Mouse (Mus musculus): ENCODE measurements around the gene Txnip.
"Not testable (repeated sequence)": the region's sequence is repeated elsewhere in the genome, so short reads cannot be mapped to it uniquely, and the experiment has no call there.

Txnip gene

DNA sequence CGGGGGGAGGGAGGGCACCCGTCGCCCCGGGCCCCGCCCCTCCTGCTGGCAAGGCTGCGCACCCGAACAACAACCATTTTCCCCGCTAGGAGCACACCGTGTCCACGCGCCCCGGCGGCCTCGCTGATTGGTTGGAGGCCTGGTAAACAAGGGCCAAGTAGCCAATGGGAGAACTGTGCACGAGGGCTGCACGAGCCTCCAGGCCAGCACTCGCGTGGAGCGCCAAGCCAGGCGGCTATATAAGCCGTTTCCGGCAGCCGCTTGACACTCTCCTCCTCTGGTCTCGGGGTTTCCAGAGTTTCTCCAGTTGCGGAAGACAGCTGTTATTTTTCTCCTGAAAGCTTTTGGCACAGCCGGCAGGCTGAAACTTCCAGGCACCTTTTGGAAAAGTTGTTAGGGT is at the start of gene Txnip:
Gene Txnip (plus strand): TSS at position 264 of the 400 bp plus-strand sequence.
- DNase-seq (ENCODE audit: low read depth in 2 of 2, low spot score in 2 of 2), result peak; percentile 99

- DNase-seq (ENCODE audit: low read depth in 2 of 2, low spot score in 2 of 2), result not testable (repeated sequence)
These were observed 49.8 kb upstream of the Txnip start for GRCm38 (mm10) chr3:96507966-96508365.

DNA sequence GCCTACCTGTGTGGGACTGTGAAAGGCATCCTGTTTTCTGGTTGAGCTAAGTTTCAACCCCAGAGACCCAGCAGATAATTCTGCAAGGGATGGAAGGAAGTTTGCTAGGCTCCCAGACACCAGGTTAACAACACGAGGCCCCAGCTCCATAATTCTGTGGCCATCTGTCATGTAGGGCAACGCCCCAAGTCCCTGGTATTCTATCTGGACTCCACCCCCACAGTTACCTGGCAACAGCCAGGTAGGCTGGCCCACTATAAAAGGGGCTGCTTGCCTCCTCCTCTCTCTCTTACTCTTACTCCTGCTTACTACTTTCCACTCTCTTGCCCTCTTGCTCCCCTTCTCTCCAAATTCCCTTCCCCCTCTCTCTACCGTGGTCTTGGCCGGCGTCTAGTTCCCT is 37.6 kb upstream of the Txnip start:
- no peak for DNase-seq (ENCODE audit: low read depth in 2 of 2, low spot score in 2 of 2)

- DNase-seq (ENCODE audit: low read depth in 2 of 2, low spot score in 2 of 2), result peak in 1 of 2 experiments; percentile 51
These were observed 35.6 kb upstream of the Txnip start for GRCm38 (mm10) chr3:96522149-96522548.

GRCm38 (mm10) chr3:96524028-96524810 is 33.5 kb upstream of the Txnip start:
- no peak for DNase-seq (ENCODE audit: low read depth in 2 of 2, low spot score in 2 of 2)

DNA sequence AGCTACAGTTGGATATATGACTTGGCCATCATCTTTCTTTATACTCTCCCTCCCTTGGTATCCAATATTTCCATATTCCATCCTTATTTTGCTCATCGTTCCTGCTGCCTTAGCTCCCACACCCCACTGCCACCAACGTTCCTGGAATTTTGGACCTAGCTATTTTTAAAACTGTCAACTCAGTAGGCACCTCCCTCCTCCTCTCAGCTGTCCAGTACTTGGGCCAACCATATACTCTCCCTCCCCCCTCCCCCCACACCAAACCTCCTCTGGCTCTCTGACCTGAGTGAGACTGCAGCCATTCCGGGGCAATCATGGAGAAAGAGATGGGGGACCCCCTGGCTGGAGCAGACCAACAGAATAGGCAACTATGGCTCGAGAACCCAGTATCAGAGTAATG is 32.8 kb upstream of the Txnip start, which contains the start of gene Hfe2:
Gene Hfe2 (plus strand): TSS at position 259 of the 400 bp plus-strand sequence.
- DNase-seq (ENCODE audit: low read depth in 2 of 2, low spot score in 2 of 2), result no peak

DNA sequence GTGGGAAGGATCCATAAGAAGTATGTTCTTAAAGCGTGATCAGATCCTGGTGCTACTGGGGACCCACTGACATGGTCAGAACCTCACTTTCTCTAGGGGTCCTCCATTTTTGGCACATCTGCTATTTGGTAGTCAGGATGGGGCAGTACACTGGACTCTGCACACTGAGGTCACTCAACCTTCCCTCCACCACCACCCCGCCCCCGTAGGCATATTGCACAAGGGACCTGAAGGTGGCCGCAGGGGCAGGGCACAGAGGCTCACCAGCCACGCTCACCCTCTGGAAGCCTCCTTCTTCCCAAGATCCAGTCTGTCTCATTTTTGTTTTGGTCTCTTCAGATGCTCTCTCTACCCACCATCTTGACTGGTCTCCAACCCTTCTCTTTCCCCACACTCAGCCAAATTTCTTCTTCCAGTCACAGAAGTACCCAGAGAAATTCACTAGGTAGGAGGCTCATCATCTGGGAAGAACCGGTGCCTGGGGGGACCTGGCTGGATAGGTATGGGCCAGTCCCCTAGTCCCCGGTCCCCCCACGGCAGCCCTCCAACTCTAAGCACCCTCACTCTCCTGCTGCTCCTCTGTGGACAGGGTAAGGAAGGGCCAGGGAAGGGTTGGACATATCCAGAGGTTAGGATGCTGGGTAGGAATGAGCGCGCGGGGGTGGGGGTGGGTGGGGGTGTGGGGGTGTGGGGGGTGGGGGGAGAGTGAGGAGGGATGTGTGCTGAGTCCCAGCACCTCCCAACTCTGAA is 31.6 kb upstream of the Txnip start:
- DNase-seq (ENCODE audit: low read depth in 2 of 2, low spot score in 2 of 2), result no peak

GRCm38 (mm10) chr3:96526864-96527542 is 30.8 kb upstream of the Txnip start:
- no peak for DNase-seq (ENCODE audit: low read depth in 2 of 2, low spot score in 2 of 2)

DNA sequence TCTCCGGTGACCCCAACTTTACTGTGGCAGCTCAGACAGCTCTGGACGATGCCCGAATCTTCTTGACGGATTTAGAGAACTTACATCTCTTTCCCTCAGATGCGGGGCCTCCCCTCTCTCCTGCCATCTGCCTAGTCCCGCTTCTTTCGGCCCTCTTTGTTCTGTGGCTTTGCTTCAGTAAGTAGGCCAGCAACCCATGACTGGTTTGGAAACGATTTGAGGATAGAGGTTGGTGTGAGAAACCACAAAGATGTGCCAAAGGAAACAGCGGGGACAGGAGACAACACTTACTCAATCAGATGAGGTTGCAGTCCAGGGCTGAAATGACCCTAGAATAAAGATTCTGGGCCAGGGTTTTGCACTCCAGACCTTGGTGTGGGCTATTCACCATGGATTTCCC is 29.3 kb upstream of the Txnip start:
- no peak for DNase-seq (ENCODE audit: low read depth in 2 of 2, low spot score in 2 of 2)

DNA sequence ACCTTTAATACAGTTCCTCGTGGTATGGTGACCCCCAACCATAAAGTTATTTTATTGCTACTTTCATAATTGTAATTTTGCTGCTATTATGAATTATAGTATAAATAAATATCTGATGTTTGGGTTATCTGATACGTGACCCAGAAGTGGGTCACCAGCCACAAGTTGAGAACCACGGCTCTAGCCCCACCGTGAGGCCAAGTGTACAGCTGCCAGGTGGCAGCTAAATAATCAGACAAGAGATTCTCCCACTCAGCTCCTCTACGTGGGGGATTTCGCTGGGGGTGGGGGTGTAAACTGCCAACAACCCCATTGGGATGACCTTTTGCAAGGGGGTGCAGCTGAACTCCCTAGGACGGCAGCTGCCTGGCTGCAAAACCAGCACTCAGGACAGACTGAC is 25.7 kb upstream of the Txnip start:
- no peak for DNase-seq (ENCODE audit: low read depth in 2 of 2, low spot score in 2 of 2)

- DNase-seq (ENCODE audit: low read depth in 2 of 2, low spot score in 2 of 2), result no peak
These were observed 23.5 kb upstream of the Txnip start for GRCm38 (mm10) chr3:96534300-96534699.

GRCm38 (mm10) chr3:96539316-96539715 is 18.4 kb upstream of the Txnip start:
- no peak for DNase-seq (ENCODE audit: low read depth in 2 of 2, low spot score in 2 of 2)

DNA sequence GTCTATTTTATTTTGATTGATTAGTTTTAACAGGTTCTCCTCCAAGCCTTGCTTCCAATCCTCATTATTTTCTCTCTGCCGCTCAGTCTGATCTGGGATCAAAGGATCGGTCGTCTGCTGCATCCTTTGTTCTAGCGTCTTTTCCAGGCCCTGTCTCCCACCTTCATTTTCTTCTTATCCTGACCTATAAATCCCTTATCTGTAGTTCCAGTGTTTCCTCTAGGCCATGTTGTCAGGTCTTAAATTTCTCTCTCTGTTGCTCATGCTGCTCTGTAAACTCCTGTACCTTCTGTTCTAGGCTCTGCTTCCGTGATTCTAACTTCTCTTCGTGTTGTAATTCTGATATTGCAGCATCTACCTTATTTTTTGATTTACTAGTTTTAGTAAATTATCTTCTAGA is 17.0 kb upstream of the Txnip start:
- no peak for DNase-seq (ENCODE audit: low read depth in 2 of 2, low spot score in 2 of 2)

DNA sequence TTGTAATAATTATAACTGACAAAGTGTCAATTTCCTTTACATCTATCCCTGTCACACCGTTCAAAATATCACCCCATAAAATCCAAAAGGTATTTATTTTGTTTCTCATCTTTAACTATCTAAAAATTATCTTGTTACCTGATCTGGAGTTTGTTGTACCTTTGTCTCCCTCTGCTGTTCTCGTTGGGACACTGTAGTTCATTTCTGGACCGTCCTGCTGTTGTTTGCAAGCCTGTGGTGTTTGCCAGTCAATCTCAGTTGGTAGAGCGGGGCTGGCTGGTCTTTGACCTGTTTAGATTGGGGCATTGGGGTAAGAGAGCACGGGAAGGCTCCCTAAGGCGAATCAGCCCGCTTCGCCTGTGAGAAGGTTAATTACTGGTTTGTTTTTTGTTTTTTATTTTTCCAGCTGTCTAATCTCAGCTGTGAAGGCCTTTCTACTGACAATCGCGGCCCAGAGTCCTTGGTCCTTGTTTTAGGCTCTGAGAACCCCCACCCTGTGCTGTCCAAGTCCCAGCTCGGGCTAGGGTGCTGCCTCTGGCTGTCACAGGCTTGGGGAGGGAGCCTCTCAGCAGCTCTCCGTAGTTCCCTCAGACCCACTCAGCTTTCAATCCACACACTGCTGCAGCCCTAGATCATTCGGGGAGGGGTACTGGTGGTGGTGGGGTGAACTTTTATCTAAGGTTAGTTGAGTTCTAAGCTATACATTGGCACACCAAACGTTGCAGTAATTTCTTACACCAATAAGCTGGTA is 16.3 kb upstream of the Txnip start:
- DNase-seq (ENCODE audit: low read depth in 2 of 2, low spot score in 2 of 2), result no peak

- DNase-seq (ENCODE audit: low read depth in 2 of 2, low spot score in 2 of 2), result no peak
These were observed 15.2 kb upstream of the Txnip start for GRCm38 (mm10) chr3:96542554-96542953.

GRCm38 (mm10) chr3:96543345-96543744 is 14.4 kb upstream of the Txnip start:
- no peak for DNase-seq (ENCODE audit: low read depth in 2 of 2, low spot score in 2 of 2)

DNA sequence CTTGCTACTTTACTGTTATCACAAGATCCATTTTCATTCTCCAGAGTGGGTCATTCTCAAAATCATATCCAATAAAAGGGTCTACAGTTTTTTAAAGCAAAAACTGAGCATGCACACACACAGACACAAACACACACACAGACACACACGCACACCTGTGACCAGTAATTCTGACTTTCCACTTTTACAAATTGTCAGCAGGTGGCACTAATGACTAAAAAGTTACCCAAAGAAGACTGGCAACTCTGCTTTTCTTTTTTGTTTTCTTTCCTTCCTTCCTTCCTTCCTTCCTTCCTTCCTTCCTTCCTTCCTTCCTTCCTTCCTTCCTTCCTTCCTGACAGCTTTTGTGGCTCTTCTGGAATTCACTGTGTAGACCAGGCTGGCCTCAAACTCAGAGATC is 12.2 kb upstream of the Txnip start:
- DNase-seq (ENCODE audit: low read depth in 2 of 2, low spot score in 2 of 2), result no peak

DNA sequence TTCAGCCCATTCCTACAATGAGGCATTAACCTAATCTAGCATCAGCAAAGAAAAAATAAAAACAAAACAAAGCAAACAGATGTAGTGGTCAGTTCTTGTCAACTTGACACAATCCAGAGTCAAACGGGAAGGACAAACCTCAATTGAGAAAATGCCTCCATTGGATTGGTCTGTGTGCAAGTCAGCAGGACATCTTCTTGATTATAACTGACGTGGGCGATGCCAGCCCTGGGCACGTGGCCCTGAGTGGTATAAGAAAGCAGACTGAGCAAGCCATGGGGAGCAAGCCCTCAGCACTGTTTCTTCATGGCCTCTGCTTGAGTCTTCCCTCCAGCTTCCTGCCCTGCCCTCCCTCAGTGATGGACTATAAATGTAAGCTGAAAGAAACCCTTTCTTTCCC is 10.9 kb upstream of the Txnip start:
- DNase-seq (ENCODE audit: low read depth in 2 of 2, low spot score in 2 of 2), result no peak

DNA sequence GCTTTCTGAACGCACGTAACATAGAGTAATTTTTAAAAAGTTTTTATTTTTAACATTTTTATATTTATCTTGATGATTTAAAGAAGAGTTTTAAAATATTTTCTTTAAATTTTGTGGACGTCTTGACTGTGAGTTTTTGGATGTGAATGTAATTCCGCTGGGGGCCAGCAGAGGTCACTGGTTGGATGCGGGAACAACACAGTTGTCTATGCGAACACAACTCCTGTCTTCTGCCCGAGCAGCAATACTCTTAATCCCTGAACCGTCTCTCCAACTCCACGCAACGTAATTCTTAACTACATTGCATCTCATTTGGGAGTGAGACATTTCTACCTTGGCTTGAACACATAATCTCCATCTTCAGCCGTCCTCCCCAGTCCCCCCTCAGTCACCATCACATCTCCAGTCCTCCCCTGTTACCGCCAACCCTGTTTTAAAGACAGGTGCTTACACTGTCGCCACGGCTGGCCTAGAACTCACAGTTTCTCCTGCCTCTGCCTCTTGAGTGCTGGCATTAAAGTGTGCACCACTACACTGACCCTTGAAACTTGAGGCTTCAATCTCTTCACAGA is 10.3 kb upstream of the Txnip start:
- DNase-seq (ENCODE audit: low read depth in 2 of 2, low spot score in 2 of 2), result peak; percentile 78 to 84

- no peak for DNase-seq (ENCODE audit: low read depth in 2 of 2, low spot score in 2 of 2)
These were observed 8.9 kb upstream of the Txnip start for GRCm38 (mm10) chr3:96548824-96549223.

- DNase-seq (ENCODE audit: low read depth in 2 of 2, low spot score in 2 of 2), result no peak
These were observed 8.4 kb upstream of the Txnip start for GRCm38 (mm10) chr3:96549346-96549745.

Measured in CD8-positive naive resting alpha-beta T cell, adult 2 months (primary cell).